Mouse (Mus musculus) neural tube, embryonic 11.5 days (tissue): Measurements from ENCODE around the gene Nudt16l1. TPM values are rescaled to one million over a fixed set of nuclear protein-coding genes. Genes with fewer than 3 reads are reported as not detected.

ENCODE experiments used
- ATAC-seq: fragments of 200-750 bp; cut with Nextera tagmentation; 2 replicates; pipeline ENCODE4 v1.8.0; 2017; ENCODE audit warnings: moderate number of reproducible peaks, mild to moderate bottlenecking, moderate TSS enrichment, moderate library complexity; ENCODE audit not compliant: insufficient read depth, low FRiP score, low TSS enrichment
- DNase-seq: peaks from one replicate; pipeline ENCODE4 v3.0.0-alpha.2; 2015; ENCODE audit warnings: low spot score
- H3K27ac ChIP-seq: fragments of 300-500 bp; sonication (generic); 2 replicates; pipeline ENCODE4 v1.5.1; 2014; ENCODE audit warnings: low read depth, mild to moderate bottlenecking, low read length
- H3K27me3 ChIP-seq: fragments of 300-500 bp; sonication (generic); 2 replicates; pipeline ENCODE4 v1.6.1; 2014; ENCODE audit warnings: mild to moderate bottlenecking, low read length, mixed read lengths; ENCODE audit not compliant: control insufficient read depth, insufficient read depth
- H3K36me3 ChIP-seq: fragments of 300-500 bp; sonication (generic); 2 replicates; pipeline ENCODE4 v1.6.1; 2014; ENCODE audit warnings: mild to moderate bottlenecking, low read length, moderate library complexity, mixed read lengths; ENCODE audit not compliant: control insufficient read depth, insufficient read depth
- H3K4me1 ChIP-seq: fragments of 300-500 bp; sonication (generic); 2 replicates; pipeline ENCODE4 v1.6.1; 2014; ENCODE audit warnings: low read length, mixed read lengths; ENCODE audit not compliant: control insufficient read depth, insufficient read depth
- H3K4me2 ChIP-seq: fragments of 300-500 bp; sonication (generic); 2 replicates; pipeline ENCODE4 v1.6.1; 2014; ENCODE audit warnings: low read depth, mild to moderate bottlenecking, moderate library complexity
- H3K4me3 ChIP-seq: fragments of 300-500 bp; sonication (generic); 2 replicates; pipeline ENCODE4 v1.5.1; 2014; ENCODE audit warnings: low read depth, low read length
- H3K9ac ChIP-seq: fragments of 300-500 bp; sonication (generic); 2 replicates; pipeline ENCODE4 v1.6.1; 2014; ENCODE audit warnings: mild to moderate bottlenecking, low read length
- H3K9me3 ChIP-seq: fragments of 300-500 bp; sonication (generic); 2 replicates; pipeline ENCODE4 v1.6.1; 2016; ENCODE audit warnings: low read length; ENCODE audit not compliant: control insufficient read depth
- WGBS: fragments of 180-500 bp; shearing (Covaris S2); extraction: QIAGEN DNeasy Blood & Tissue Kit; methylation state at CpG from one replicate; pipeline ENCODE4 v1.1.7; 2014; 5-methylcytosine and 5-hydroxymethylcytosine counted together
- polyA plus RNA-seq: library from polyadenylated mRNA; unstranded; fragments of >200 nt; fragmentation: Nextera tagmentation; extraction: Ambion mirVana; gene quantifications from 2 replicates; pipeline ENCODE4 v1.2.1, GENCODE M21; 2014

Nudt16l1 gene
- polyA plus RNA-seq, 1 experiment from 2014 or later, result 141 TPM

DNA sequence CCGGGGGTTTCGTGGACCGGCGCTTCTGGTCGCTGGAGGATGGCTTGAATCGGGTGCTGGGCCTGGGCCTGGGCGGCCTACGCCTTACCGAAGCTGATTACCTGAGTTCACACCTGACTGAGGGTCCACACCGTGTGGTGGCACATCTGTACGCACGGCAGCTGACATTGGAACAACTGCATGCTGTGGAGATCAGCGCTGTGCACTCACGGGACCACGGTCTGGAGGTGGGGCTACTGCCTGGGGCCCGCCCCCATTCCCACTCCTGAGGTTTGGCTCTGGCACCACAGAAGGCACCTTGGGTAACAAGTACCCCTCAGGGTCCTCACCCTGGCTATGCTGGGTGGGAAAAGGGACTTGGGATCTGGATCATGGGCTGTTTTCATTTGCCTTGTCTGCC lies 851 bp downstream of the Nudt16l1 start:
- H3K36me3 ChIP-seq, result peaks cover 13% of the 10 kb centered on the region

DNA sequence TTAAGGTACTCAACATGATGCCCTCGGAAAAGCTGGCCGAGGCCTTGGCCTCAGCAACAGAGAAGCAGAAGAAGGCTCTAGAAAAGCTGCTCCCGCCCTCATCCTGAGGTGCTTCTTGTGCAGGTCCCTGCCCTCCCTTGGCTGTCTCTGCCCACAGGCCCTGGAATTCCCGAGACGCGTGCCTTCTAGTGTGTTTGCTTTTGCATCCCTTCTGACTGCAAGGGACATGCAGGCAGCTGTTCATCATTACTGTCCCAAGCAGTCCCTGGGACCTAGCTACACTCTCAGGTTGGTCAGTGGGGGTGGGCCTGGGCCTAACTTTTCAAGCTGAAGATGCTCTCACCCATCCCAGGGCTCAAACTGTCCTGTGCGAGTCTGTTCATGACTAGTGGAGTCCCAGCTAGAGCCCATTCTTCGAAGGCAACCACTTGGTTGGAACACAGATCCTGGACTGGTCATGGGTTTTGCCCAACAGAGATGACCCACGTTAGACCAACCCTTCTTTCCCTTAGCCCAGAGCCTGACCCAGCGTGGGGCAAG lies 1.8 kb downstream of the Nudt16l1 start:
- Histone ChIP-seq H3K4me2 (no peak overlapping the region), H3K9me3 (no peaks in the 10 kb centered on the region), H3K4me1 (peaks cover 10% of the 10 kb centered on the region), H3K9ac (0 out of 2 replicates have a peak overlapping the region, but pooled peaks have one; percentile 15), H3K4me3 (no peak overlapping the region; the same call in 1 of the 2 replicates), H3K27me3 (no peaks in the 10 kb centered on the region), H3K27ac (no peak overlapping the region), H3K36me3 (peaks cover 13% of the 10 kb centered on the region)
- 93% methylated on average over 10 of the region's 10 CpGs for WGBS
- DNase-seq (no peak), ATAC-seq (no peak)

More for the DNA sequence above, 851 bp downstream of the Nudt16l1 start:
- peaks cover 10% of the 10 kb centered on the region for H3K4me1 ChIP-seq
- ATAC-seq (peak; percentile 51), DNase-seq (peak; percentile 50)
- peak overlapping the region; percentile 98 for H3K4me2 ChIP-seq
- H3K9me3 ChIP-seq, result no peaks in the 10 kb centered on the region
- whole genome bisulfite sequencing, result 3% methylated on average over 16 of the region's 16 CpGs
- no peaks in the 10 kb centered on the region for H3K27me3 ChIP-seq
- peak overlapping the region; percentile 90 for H3K4me3 ChIP-seq
- peak overlapping the region; percentile 60; the same call in 1 of the 2 replicates for H3K27ac ChIP-seq
- H3K9ac ChIP-seq, result peak overlapping the region; percentile 88

DNA sequence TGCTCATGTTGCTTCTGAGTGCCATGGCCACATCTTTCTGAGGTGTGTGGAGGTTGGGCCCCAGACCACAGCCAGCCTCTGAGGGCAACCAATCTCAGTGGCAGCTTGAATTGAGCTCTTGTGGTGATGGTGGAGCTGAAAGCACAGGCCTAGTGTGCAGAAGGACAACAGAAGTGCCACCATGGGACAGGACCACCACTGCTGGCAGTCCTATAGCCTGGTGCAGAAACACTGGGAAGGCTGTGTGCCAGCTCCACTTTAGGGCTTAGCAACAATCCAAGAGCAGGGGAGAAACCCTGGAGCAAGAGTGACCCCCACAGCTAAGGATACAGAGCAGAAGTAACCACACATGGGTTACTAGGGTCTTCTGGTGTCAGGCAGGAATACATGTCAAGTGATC lies 2.5 kb downstream of the Nudt16l1 start:
- H3K27me3 ChIP-seq, result no peaks in the 10 kb centered on the region
- no peak overlapping the region for H3K4me2 ChIP-seq
- no peak overlapping the region for H3K9ac ChIP-seq
- no peak overlapping the region for H3K4me3 ChIP-seq
- peaks cover 10% of the 10 kb centered on the region for H3K4me1 ChIP-seq
- no peak overlapping the region for H3K27ac ChIP-seq
- ATAC-seq, result no peak
- no peak for DNase-seq
- no peaks in the 10 kb centered on the region for H3K9me3 ChIP-seq
- H3K36me3 ChIP-seq, result peaks cover 13% of the 10 kb centered on the region

DNA sequence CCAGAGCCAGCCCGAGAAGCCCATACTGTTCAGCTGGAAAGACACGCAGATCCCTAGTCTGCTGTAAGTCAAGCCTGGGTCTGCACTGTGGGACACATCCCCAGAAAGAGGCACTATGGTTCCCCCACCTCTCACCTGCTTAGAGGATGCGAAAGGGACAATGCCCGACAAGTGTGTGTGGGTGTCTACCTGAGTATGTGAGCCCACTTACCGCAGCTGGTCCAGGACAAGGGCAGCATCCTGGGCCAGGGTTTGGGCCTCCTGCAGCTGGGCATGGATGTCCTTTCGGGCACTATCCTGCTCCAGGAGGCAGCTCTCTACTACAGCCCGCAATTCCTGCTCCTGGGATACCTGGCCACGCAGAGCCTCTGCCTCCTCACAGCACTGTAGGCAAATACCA lies 4.3 kb downstream of the Nudt16l1 start:
- no peak overlapping the region for H3K4me3 ChIP-seq
- no peak overlapping the region for H3K9ac ChIP-seq
- 92% methylated on average over 8 of the region's 8 CpGs for WGBS
- DNase-seq, result no peak
- peaks cover 10% of the 10 kb centered on the region for H3K4me1 ChIP-seq
- H3K4me2 ChIP-seq, result no peak overlapping the region
- H3K27me3 ChIP-seq, result no peaks in the 10 kb centered on the region
- no peaks in the 10 kb centered on the region for H3K9me3 ChIP-seq
- ATAC-seq, result no peak
- no peak overlapping the region for H3K27ac ChIP-seq
- H3K36me3 ChIP-seq, result peaks cover 14% of the 10 kb centered on the region

DNA sequence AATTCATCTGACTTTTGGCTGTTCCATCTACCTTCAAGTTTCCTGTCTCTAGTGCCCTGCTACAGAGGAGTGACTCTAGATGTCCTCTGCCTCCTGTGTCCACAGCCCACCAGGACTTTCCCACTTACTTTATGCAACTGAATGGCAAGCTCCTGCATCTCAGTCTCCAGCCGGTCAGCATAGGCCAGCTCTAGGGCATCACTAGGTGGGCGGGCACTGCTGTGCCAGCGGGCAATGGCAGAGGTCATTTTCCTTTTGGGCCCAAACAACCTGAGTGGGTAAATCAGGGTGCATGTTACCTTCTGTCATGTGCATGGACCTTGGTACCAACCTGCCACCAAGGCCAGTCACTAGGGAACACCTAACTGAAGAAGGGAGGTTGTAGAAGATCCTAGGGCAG lies 4.9 kb downstream of the Nudt16l1 start:
- WGBS, result 95% methylated on average over 3 of the region's 3 CpGs
- Histone ChIP-seq H3K36me3 (peaks cover 14% of the 10 kb centered on the region), H3K4me2 (no peak overlapping the region), H3K4me3 (no peak overlapping the region), H3K27ac (no peak overlapping the region), H3K9me3 (no peaks in the 10 kb centered on the region), H3K9ac (no peak overlapping the region), H3K4me1 (peaks cover 9% of the 10 kb centered on the region), H3K27me3 (no peaks in the 10 kb centered on the region)
- DNase-seq, result no peak
- ATAC-seq, result no peak

DNA sequence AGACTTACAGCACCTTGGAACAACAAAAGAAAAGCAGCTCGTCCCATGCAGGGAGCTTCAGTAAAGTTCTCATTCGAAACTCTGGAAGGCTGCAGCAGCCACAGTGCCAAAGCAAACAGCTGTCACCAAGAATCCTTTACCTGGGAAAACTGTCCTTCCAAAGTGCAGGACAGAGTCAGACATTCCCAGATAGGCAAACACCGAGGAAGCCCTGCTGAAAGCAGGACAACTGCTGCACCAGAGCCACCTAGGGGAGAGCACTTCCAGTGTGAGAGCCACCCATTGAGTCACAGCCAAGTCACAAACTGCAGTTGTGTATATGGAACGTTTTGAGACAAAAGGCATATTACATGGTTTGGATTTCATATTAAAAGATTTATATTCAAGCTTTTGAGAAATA lies 6.9 kb downstream of the Nudt16l1 start:
- no peak overlapping the region for H3K4me2 ChIP-seq
- DNase-seq (no peak), ATAC-seq (no peak)
- no peaks in the 10 kb centered on the region for H3K9me3 ChIP-seq
- H3K27ac ChIP-seq, result no peak overlapping the region
- H3K4me3 ChIP-seq, result no peak overlapping the region
- 78% methylated on average over 4 of the region's 4 CpGs for WGBS
- no peaks in the 10 kb centered on the region for H3K27me3 ChIP-seq
- H3K9ac ChIP-seq, result no peak overlapping the region
- H3K4me1 ChIP-seq, result no peaks in the 10 kb centered on the region
- H3K36me3 ChIP-seq, result peaks cover 13% of the 10 kb centered on the region

DNA sequence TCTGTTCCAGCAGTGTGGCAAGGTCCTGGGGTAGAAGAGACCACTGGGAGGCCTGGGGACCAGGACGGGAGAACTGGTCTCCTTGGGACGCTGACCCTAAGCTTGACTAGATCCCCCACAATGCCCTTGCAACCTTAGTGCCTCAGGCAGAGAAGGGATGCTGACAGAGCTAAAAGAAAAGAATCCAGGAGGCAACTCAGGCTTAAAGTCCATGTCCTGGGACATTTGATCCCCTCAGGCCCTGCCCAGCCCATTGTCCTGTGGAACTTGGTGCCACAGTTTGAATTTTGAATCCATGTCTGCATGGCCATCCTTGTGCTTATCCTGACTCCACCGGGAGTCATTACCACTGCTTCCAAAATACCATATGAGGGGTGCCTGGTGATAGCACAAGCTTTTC lies 7.6 kb downstream of the Nudt16l1 start:
- WGBS, result 91% methylated on average over 3 of the region's 3 CpGs
- DNase-seq (no peak), ATAC-seq (no peak)
- Histone ChIP-seq H3K27me3 (no peaks in the 10 kb centered on the region), H3K4me2 (no peak overlapping the region), H3K9me3 (no peaks in the 10 kb centered on the region), H3K4me1 (no peaks in the 10 kb centered on the region), H3K36me3 (peaks cover 9% of the 10 kb centered on the region), H3K9ac (no peak overlapping the region), H3K27ac (no peak overlapping the region), H3K4me3 (no peak overlapping the region)

DNA sequence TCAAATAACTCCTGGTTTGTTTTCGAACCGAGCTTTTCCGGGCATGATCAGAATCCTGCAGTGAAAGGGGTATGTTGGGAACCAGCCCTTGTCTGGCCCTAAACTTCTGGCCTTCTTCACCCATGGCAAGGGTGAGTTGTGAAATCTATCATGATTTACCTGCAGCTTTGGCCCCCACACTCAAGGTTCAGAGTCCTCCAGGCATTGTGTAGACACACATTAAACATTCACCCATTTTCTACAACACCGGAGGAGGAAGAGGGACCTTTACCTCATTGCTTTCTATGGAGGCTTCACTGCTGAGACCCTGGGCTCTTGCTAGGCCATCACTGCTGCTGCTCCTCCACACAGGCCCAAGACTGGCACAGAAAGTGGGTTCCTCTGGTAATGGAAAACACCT lies 8.8 kb downstream of the Nudt16l1 start:
- Histone ChIP-seq H3K36me3 (peaks cover 5% of the 10 kb centered on the region), H3K4me1 (no peaks in the 10 kb centered on the region)

DNA sequence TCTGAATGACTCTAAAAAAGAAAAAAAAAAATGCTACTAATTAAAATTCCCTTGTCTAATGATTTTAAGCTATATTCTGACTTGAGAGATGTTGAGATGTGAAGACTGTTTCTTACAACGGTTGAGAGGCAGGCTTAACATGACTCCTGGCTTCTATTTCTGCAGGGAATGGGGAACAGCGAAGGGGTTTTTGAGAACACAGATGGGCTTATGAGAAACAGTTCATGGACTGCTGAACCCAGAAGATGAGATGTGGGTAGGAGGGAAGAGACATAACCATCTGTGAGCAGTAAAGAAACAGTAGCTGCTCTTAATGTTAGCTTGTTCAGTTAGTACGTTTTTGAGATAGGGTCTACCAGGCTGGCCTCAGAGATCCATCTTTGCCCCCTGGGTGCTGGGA lies 18.0 kb downstream of the Nudt16l1 start:
- Histone ChIP-seq H3K27ac (no peak overlapping the region), H3K9ac (no peak overlapping the region), H3K27me3 (no peaks in the 10 kb centered on the region), H3K9me3 (no peaks in the 10 kb centered on the region), H3K4me2 (no peak overlapping the region), H3K36me3 (peaks cover 10% of the 10 kb centered on the region; the same call in 1 of the 2 replicates), H3K4me3 (no peak overlapping the region), H3K4me1 (no peaks in the 10 kb centered on the region)
- DNase-seq (no peak), ATAC-seq (no peak)
- 91% methylated on average over 3 of the region's 3 CpGs for WGBS

More for the DNA sequence above, 8.8 kb downstream of the Nudt16l1 start:
- H3K27ac ChIP-seq, result no peak overlapping the region
- no peak overlapping the region for H3K4me3 ChIP-seq
- H3K9ac ChIP-seq, result no peak overlapping the region
- H3K9me3 ChIP-seq, result no peaks in the 10 kb centered on the region
- 91% methylated on average over 4 of the region's 4 CpGs for WGBS
- H3K27me3 ChIP-seq, result no peaks in the 10 kb centered on the region
- ATAC-seq (no peak), DNase-seq (no peak)
- no peak overlapping the region for H3K4me2 ChIP-seq
